Mouse (Mus musculus) myocyte (in vitro differentiated cells): ENCODE measurements around the gene Islr.

ENCODE experiments used
- CEBPB ChIP-seq: IDR thresholded peaks from 2 replicates; pipeline ENCODE4 v1.6.1; 2011; ENCODE audit warnings: mild to moderate bottlenecking, moderate library complexity; ENCODE audit not compliant: poor library complexity, insufficient read depth, severe bottlenecking
- E2F4 ChIP-seq: IDR thresholded peaks from one replicate; pipeline ENCODE4 v1.6.1; 2011; ENCODE audit warnings: mild to moderate bottlenecking, control low read depth, moderate library complexity; ENCODE audit not compliant: insufficient read depth
- MAX ChIP-seq: IDR thresholded peaks from one replicate; pipeline ENCODE4 v1.6.1; 2011; ENCODE audit warnings: low read depth, mild to moderate bottlenecking, control low read depth
- MYOD1 ChIP-seq, 3 experiments: IDR thresholded peaks; one replicate each; pipeline ENCODE4 v1.6.1; 2011; ENCODE audit warnings: control low read depth in 2 of 3, low read depth in 2 of 3, mild to moderate bottlenecking in 2 of 3, moderate library complexity in 1 of 3; ENCODE audit not compliant: insufficient read length in 2 of 3, control insufficient read depth in 1 of 3
- POLR2A ChIP-seq: IDR thresholded peaks from one replicate; pipeline ENCODE4 v1.6.1; 2011; ENCODE audit warnings: low read depth, mild to moderate bottlenecking, control low read depth, moderate library complexity; ENCODE audit not compliant: insufficient read length
- USF1 ChIP-seq: IDR thresholded peaks from one replicate; pipeline ENCODE4 v1.6.1; 2011; ENCODE audit warnings: low read depth, mild to moderate bottlenecking, control low read depth, moderate library complexity

DNA sequence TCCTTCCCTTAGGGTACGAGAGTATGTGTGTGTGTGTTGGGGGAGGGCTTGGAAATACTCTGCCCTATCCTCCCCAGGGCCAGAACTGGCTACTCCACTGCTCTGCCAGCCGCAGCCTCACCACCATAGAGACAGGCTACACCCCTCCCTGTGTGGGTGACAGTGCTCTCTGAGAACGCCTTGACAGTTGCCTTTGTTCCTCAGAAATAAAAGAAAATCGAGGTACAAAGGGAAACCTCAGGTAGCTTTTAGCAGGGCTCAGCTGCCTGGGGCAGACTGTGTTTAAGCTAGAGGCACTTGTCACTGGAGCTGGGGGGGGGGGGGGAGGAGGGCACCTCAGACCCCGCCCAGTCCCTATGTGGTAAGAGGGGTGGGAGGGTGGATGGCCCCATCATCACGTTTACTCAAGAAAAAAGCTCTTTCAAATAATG lies 91.8 kb downstream of the Islr start:
- TF ChIP-seq CEBPB (no peak), MAX (no peak), POLR2A (no peak), USF1 (no peak), E2F4 (no peak), MYOD1 (IDR thresholded peaks at IDR 0.05; ENCODE audit: control insufficient read depth in 1 of 3, insufficient read length in 2 of 3, low read depth in 2 of 3) (no peak)
